Mouse (Mus musculus) liver, adult (tissue): ENCODE measurements around the gene Mybpc2.
A peak's percentile ranks its signal among the peaks of the same experiment; 100 is the strongest.

Source experiments
- GATA4 ChIP-seq: IDR thresholded peaks from 2 replicates; pipeline ENCODE4 v1.6.1; 2014; ENCODE audit warnings: mild to moderate bottlenecking, low read length; ENCODE audit not compliant: insufficient replicate concordance

The Mybpc2 gene

GRCm38 (mm10) chr7:44484841-44485571 lies 39.5 kb downstream of the Mybpc2 start:
- no peak for TF ChIP-seq GATA4

- no peak for TF ChIP-seq GATA4
Observed at GRCm38 (mm10) chr7:44484109-44484508, 40.3 kb downstream of the Mybpc2 start.

- TF ChIP-seq GATA4: no peak
Observed at GRCm38 (mm10) chr7:44482836-44483435, 41.5 kb downstream of the Mybpc2 start.

- TF ChIP-seq GATA4: no peak
Observed at GRCm38 (mm10) chr7:44475046-44475614, 49.3 kb downstream of the Mybpc2 start.

- no peak for TF ChIP-seq GATA4
Observed at GRCm38 (mm10) chr7:44474419-44474818, 50.0 kb downstream of the Mybpc2 start.

- no peak for TF ChIP-seq GATA4
Observed at GRCm38 (mm10) chr7:44472961-44473646, 51.4 kb downstream of the Mybpc2 start.

- no peak for TF ChIP-seq GATA4
Observed at GRCm38 (mm10) chr7:44472558-44472885, 51.9 kb downstream of the Mybpc2 start.

- no peak for TF ChIP-seq GATA4
Observed at GRCm38 (mm10) chr7:44471880-44472557, 52.4 kb downstream of the Mybpc2 start.

GRCm38 (mm10) chr7:44470696-44471612 lies 53.5 kb downstream of the Mybpc2 start:
- no peak for TF ChIP-seq GATA4

GRCm38 (mm10) chr7:44469677-44470675 lies 54.5 kb downstream of the Mybpc2 start:
- TF ChIP-seq GATA4: no peak

GRCm38 (mm10) chr7:44468644-44469285 lies 55.7 kb downstream of the Mybpc2 start:
- TF ChIP-seq GATA4: no peak

GRCm38 (mm10) chr7:44467811-44468411 lies 56.5 kb downstream of the Mybpc2 start, which contains the start of gene Josd2:
Gene Josd2, plus strand, starts transcription at chr7:44467980.
- peak; percentile 43; the same call in 1 of the 2 replicates for TF ChIP-seq GATA4
